Mouse (Mus musculus): Measurements from ENCODE around the gene Ip6k3. TPM values are rescaled to one million over a fixed set of nuclear protein-coding genes. Genes with fewer than 3 reads are reported as not detected.

Gene Ip6k3
- total and polyA plus RNA-seq, 2 experiments from 2014 or later = not detected

GRCm38 (mm10) chr17:27196206-27196605, 28.6 kb upstream of the Ip6k3 start:
- TF ChIP-seq CTCF (IDR thresholded peaks at IDR 0.05) = no peak
- ATAC-seq (ENCODE audit: low FRiP score) (no peak), DNase-seq (ENCODE audit: low spot score) (no peak)
- H3K4me2 ChIP-seq (ENCODE audit: low read depth, low read length, poor library complexity, severe bottlenecking) = no peak overlapping the region
- H3K9me3 ChIP-seq (ENCODE audit: low read length) = no peaks in the 10 kb centered on the region
- peaks cover 57% of the 10 kb centered on the region for H3K36me3 ChIP-seq (ENCODE audit: insufficient read depth, low read length)
- H3K27ac ChIP-seq (ENCODE audit: low read depth, low read length) = 0 out of 2 replicates have a peak overlapping the region, but pooled peaks have one; percentile 38
- H3K4me1 ChIP-seq (ENCODE audit: insufficient read depth, low read length) = 0 out of 2 replicates have a peak, but pooled peaks cover 3% of the 10 kb centered on the region
- H3K9ac ChIP-seq (replicated peaks; ENCODE audit: low read length, poor library complexity, severe bottlenecking) = no peak overlapping the region
- no peaks in the 10 kb centered on the region for H3K27me3 ChIP-seq (ENCODE audit: insufficient read depth, low read length)
- no peak overlapping the region for H3K4me3 ChIP-seq (ENCODE audit: low read depth, low read length)
- 27% methylated on average over 9 of the region's 9 CpGs for WGBS

- Histone ChIP-seq H3K27ac (ENCODE audit: low read depth, low read length) (peak overlapping the region; percentile 65), H3K4me1 (ENCODE audit: insufficient read depth, low read length) (0 out of 2 replicates have a peak, but pooled peaks cover 3% of the 10 kb centered on the region), H3K4me2 (ENCODE audit: low read depth, low read length, poor library complexity, severe bottlenecking) (no peak overlapping the region), H3K9ac (replicated peaks; ENCODE audit: low read length, poor library complexity, severe bottlenecking) (peak overlapping the region; percentile 19; the same call in 1 of the 2 replicates), H3K4me3 (ENCODE audit: low read depth, low read length) (no peak overlapping the region), H3K9me3 (ENCODE audit: low read length) (no peaks in the 10 kb centered on the region), H3K36me3 (ENCODE audit: insufficient read depth, low read length) (peaks cover 57% of the 10 kb centered on the region), H3K27me3 (ENCODE audit: insufficient read depth, low read length) (no peaks in the 10 kb centered on the region)
- TF ChIP-seq CTCF (IDR thresholded peaks at IDR 0.05) = no peak
- DNase-seq (ENCODE audit: low spot score) (no peak), ATAC-seq (ENCODE audit: low FRiP score) (no peak)
- WGBS = 29% methylated on average over 20 of the region's 20 CpGs
These were observed 26.9 kb upstream of the Ip6k3 start for GRCm38 (mm10) chr17:27194258-27195185.

- WGBS = 77% methylated on average over 5 of the region's 5 CpGs
These were observed 24.2 kb upstream of the Ip6k3 start for GRCm38 (mm10) chr17:27191804-27192203.

GRCm38 (mm10) chr17:27191189-27191588, 23.6 kb upstream of the Ip6k3 start:
- WGBS = 89% methylated on average over 6 of the region's 6 CpGs
- H3K27ac ChIP-seq (ENCODE audit: low read depth, low read length) = no peak overlapping the region
- no peak overlapping the region for H3K4me3 ChIP-seq (ENCODE audit: low read depth, low read length)
- H3K27me3 ChIP-seq (ENCODE audit: insufficient read depth, low read length) = no peaks in the 10 kb centered on the region
- no peaks in the 10 kb centered on the region for H3K9me3 ChIP-seq (ENCODE audit: low read length)
- no peak for TF ChIP-seq CTCF (IDR thresholded peaks at IDR 0.05)
- DNase-seq (ENCODE audit: low spot score) (no peak), ATAC-seq (ENCODE audit: low FRiP score) (no peak)
- 0 out of 2 replicates have a peak, but pooled peaks cover 3% of the 10 kb centered on the region for H3K4me1 ChIP-seq (ENCODE audit: insufficient read depth, low read length)
- peaks cover 51% of the 10 kb centered on the region for H3K36me3 ChIP-seq (ENCODE audit: insufficient read depth, low read length)
- no peak overlapping the region for H3K9ac ChIP-seq (replicated peaks; ENCODE audit: low read length, poor library complexity, severe bottlenecking)
- H3K4me2 ChIP-seq (ENCODE audit: low read depth, low read length, poor library complexity, severe bottlenecking) = no peak overlapping the region

More at GRCm38 (mm10) chr17:27191804-27192203, 24.2 kb upstream of the Ip6k3 start:
- Histone ChIP-seq H3K9ac (replicated peaks; ENCODE audit: low read length, poor library complexity, severe bottlenecking) (no peak overlapping the region), H3K4me3 (ENCODE audit: low read depth, low read length) (no peak overlapping the region), H3K9me3 (ENCODE audit: low read length) (no peaks in the 10 kb centered on the region), H3K4me1 (ENCODE audit: insufficient read depth, low read length) (0 out of 2 replicates have a peak, but pooled peaks cover 3% of the 10 kb centered on the region), H3K27me3 (ENCODE audit: insufficient read depth, low read length) (no peaks in the 10 kb centered on the region), H3K36me3 (ENCODE audit: insufficient read depth, low read length) (peaks cover 51% of the 10 kb centered on the region), H3K27ac (ENCODE audit: low read depth, low read length) (no peak overlapping the region), H3K4me2 (ENCODE audit: low read depth, low read length, poor library complexity, severe bottlenecking) (no peak overlapping the region)
- no peak for ATAC-seq (ENCODE audit: low FRiP score)
- no peak for DNase-seq (ENCODE audit: low spot score)
- no peak for TF ChIP-seq CTCF (IDR thresholded peaks at IDR 0.05)

- TF ChIP-seq CTCF (IDR thresholded peaks at IDR 0.05) = peak; percentile 95
- Histone ChIP-seq H3K27ac (ENCODE audit: low read depth, low read length) (no peak overlapping the region), H3K36me3 (ENCODE audit: insufficient read depth, low read length) (peaks cover 40% of the 10 kb centered on the region), H3K9ac (replicated peaks; ENCODE audit: low read length, poor library complexity, severe bottlenecking) (no peak overlapping the region), H3K27me3 (ENCODE audit: insufficient read depth, low read length) (no peaks in the 10 kb centered on the region), H3K4me3 (ENCODE audit: low read depth, low read length) (no peak overlapping the region), H3K4me2 (ENCODE audit: low read depth, low read length, poor library complexity, severe bottlenecking) (no peak overlapping the region), H3K9me3 (ENCODE audit: low read length) (no peaks in the 10 kb centered on the region), H3K4me1 (ENCODE audit: insufficient read depth, low read length) (0 out of 2 replicates have a peak, but pooled peaks cover 3% of the 10 kb centered on the region)
- peak; percentile 69 for ATAC-seq (ENCODE audit: low FRiP score)
- DNase-seq (ENCODE audit: low spot score) = peak; percentile 82
- 34% methylated on average over 10 of the region's 10 CpGs for WGBS
These were observed 22.1 kb upstream of the Ip6k3 start for GRCm38 (mm10) chr17:27189640-27190216.

GRCm38 (mm10) chr17:27188883-27189282, 21.3 kb upstream of the Ip6k3 start:
- no peak for TF ChIP-seq CTCF (IDR thresholded peaks at IDR 0.05)
- no peak for DNase-seq (ENCODE audit: low spot score)
- Histone ChIP-seq H3K9me3 (ENCODE audit: low read length) (no peaks in the 10 kb centered on the region), H3K36me3 (ENCODE audit: insufficient read depth, low read length) (peaks cover 32% of the 10 kb centered on the region), H3K27me3 (ENCODE audit: insufficient read depth, low read length) (no peaks in the 10 kb centered on the region), H3K4me1 (ENCODE audit: insufficient read depth, low read length) (no peaks in the 10 kb centered on the region), H3K4me2 (ENCODE audit: low read depth, low read length, poor library complexity, severe bottlenecking) (no peak overlapping the region), H3K9ac (replicated peaks; ENCODE audit: low read length, poor library complexity, severe bottlenecking) (no peak overlapping the region), H3K4me3 (ENCODE audit: low read depth, low read length) (no peak overlapping the region), H3K27ac (ENCODE audit: low read depth, low read length) (no peak overlapping the region)
- 56% methylated on average over 9 of the region's 9 CpGs for WGBS
- no peak for ATAC-seq (ENCODE audit: low FRiP score)
